Mouse (Mus musculus): ENCODE data around the gene Ccm2l. TPM values are rescaled to one million over a fixed set of nuclear protein-coding genes. Genes with fewer than 3 reads are reported as not detected.

Ccm2l gene
- total and polyA plus RNA-seq, 2 experiments from 2014 or later, result 1.1 to 7.4 TPM

GRCm38 (mm10) chr2:153109596-153109995 is 43.8 kb downstream of the Ccm2l start:
- Histone ChIP-seq H3K27me3 (ENCODE audit: insufficient read depth, low read length) (peaks cover 21% of the 10 kb centered on the region), H3K27ac (ENCODE audit: low read depth, low read length) (no peak overlapping the region), H3K36me3 (ENCODE audit: insufficient read depth) (no peaks in the 10 kb centered on the region), H3K4me3 (ENCODE audit: low read depth, low read length) (no peak overlapping the region), H3K9me3 (ENCODE audit: low read length) (no peaks in the 10 kb centered on the region), H3K9ac (no peak overlapping the region), H3K4me2 (ENCODE audit: low read depth) (no peak overlapping the region), H3K4me1 (ENCODE audit: insufficient read depth) (no peaks in the 10 kb centered on the region)
- TF ChIP-seq CTCF (IDR thresholded peaks at IDR 0.05; ENCODE audit: low read depth), result no peak
- DNase-seq (no peak), ATAC-seq (no peak)
- WGBS, result 76% methylated on average over 7 of the region's 7 CpGs

GRCm38 (mm10) chr2:153111298-153111697 is 45.5 kb downstream of the Ccm2l start:
- ATAC-seq, result no peak
- H3K36me3 ChIP-seq (ENCODE audit: insufficient read depth), result no peaks in the 10 kb centered on the region
- WGBS, result 94% methylated on average over 7 of the region's 7 CpGs
- H3K9me3 ChIP-seq (ENCODE audit: low read length), result no peaks in the 10 kb centered on the region
- H3K9ac ChIP-seq, result no peak overlapping the region
- no peak overlapping the region for H3K4me3 ChIP-seq (ENCODE audit: low read depth, low read length)
- no peak overlapping the region for H3K4me2 ChIP-seq (ENCODE audit: low read depth)
- peaks cover 21% of the 10 kb centered on the region for H3K27me3 ChIP-seq (ENCODE audit: insufficient read depth, low read length)
- H3K4me1 ChIP-seq (ENCODE audit: insufficient read depth), result no peaks in the 10 kb centered on the region
- no peak overlapping the region for H3K27ac ChIP-seq (ENCODE audit: low read depth, low read length)
- no peak for DNase-seq
- TF ChIP-seq CTCF (IDR thresholded peaks at IDR 0.05; ENCODE audit: low read depth), result no peak

GRCm38 (mm10) chr2:153115679-153116081 is 49.9 kb downstream of the Ccm2l start:
- no peak overlapping the region for H3K4me3 ChIP-seq (ENCODE audit: low read depth, low read length)
- 0 out of 2 replicates have a peak, but pooled peaks cover 2% of the 10 kb centered on the region for H3K27me3 ChIP-seq (ENCODE audit: insufficient read depth, low read length)
- DNase-seq (no peak), ATAC-seq (no peak)
- H3K36me3 ChIP-seq (ENCODE audit: insufficient read depth), result no peaks in the 10 kb centered on the region
- TF ChIP-seq CTCF (IDR thresholded peaks at IDR 0.05; ENCODE audit: low read depth), result no peak
- H3K9me3 ChIP-seq (ENCODE audit: low read length), result no peaks in the 10 kb centered on the region
- 82% methylated on average over 4 of the region's 4 CpGs for WGBS
- no peak overlapping the region for H3K9ac ChIP-seq
- no peak overlapping the region for H3K4me2 ChIP-seq (ENCODE audit: low read depth)
- H3K27ac ChIP-seq (ENCODE audit: low read depth, low read length), result no peak overlapping the region
- H3K4me1 ChIP-seq (ENCODE audit: insufficient read depth), result no peaks in the 10 kb centered on the region

- Histone ChIP-seq H3K4me1 (ENCODE audit: insufficient read depth) (no peaks in the 10 kb centered on the region), H3K4me3 (ENCODE audit: low read depth, low read length) (no peak overlapping the region), H3K36me3 (ENCODE audit: insufficient read depth) (no peaks in the 10 kb centered on the region), H3K9me3 (ENCODE audit: low read length) (no peaks in the 10 kb centered on the region), H3K9ac (no peak overlapping the region), H3K27me3 (ENCODE audit: insufficient read depth, low read length) (no peaks in the 10 kb centered on the region), H3K27ac (ENCODE audit: low read depth, low read length) (no peak overlapping the region), H3K4me2 (ENCODE audit: low read depth) (no peak overlapping the region)
- ATAC-seq (no peak), DNase-seq (no peak)
- TF ChIP-seq CTCF (IDR thresholded peaks at IDR 0.05; ENCODE audit: low read depth), result no peak
- WGBS, result 81% methylated on average over 7 of the region's 7 CpGs
Measured at GRCm38 (mm10) chr2:153117051-153117486, 51.3 kb downstream of the Ccm2l start.

GRCm38 (mm10) chr2:153119488-153119887 is 53.7 kb downstream of the Ccm2l start:
- Histone ChIP-seq H3K4me3 (ENCODE audit: low read depth, low read length) (no peak overlapping the region), H3K4me1 (ENCODE audit: insufficient read depth) (no peaks in the 10 kb centered on the region), H3K27ac (ENCODE audit: low read depth, low read length) (no peak overlapping the region), H3K9ac (no peak overlapping the region), H3K9me3 (ENCODE audit: low read length) (no peaks in the 10 kb centered on the region), H3K36me3 (ENCODE audit: insufficient read depth) (no peaks in the 10 kb centered on the region), H3K4me2 (ENCODE audit: low read depth) (no peak overlapping the region), H3K27me3 (ENCODE audit: insufficient read depth, low read length) (no peaks in the 10 kb centered on the region)
- TF ChIP-seq CTCF (IDR thresholded peaks at IDR 0.05; ENCODE audit: low read depth), result no peak
- WGBS, result 89% methylated on average over 6 of the region's 6 CpGs
- DNase-seq (no peak), ATAC-seq (no peak)

GRCm38 (mm10) chr2:153120126-153120525 is 54.4 kb downstream of the Ccm2l start:
- WGBS, result 73% methylated on average over 8 of the region's 8 CpGs
- ATAC-seq (no peak), DNase-seq (no peak)
- H3K27me3 ChIP-seq (ENCODE audit: insufficient read depth, low read length), result no peaks in the 10 kb centered on the region
- H3K27ac ChIP-seq (ENCODE audit: low read depth, low read length), result no peak overlapping the region
- H3K4me2 ChIP-seq (ENCODE audit: low read depth), result no peak overlapping the region
- H3K36me3 ChIP-seq (ENCODE audit: insufficient read depth), result no peaks in the 10 kb centered on the region
- H3K4me1 ChIP-seq (ENCODE audit: insufficient read depth), result no peaks in the 10 kb centered on the region
- no peak overlapping the region for H3K9ac ChIP-seq
- no peaks in the 10 kb centered on the region for H3K9me3 ChIP-seq (ENCODE audit: low read length)
- no peak overlapping the region for H3K4me3 ChIP-seq (ENCODE audit: low read depth, low read length)
- TF ChIP-seq CTCF (IDR thresholded peaks at IDR 0.05; ENCODE audit: low read depth), result no peak

GRCm38 (mm10) chr2:153121821-153122615 is 56.3 kb downstream of the Ccm2l start:
- TF ChIP-seq CTCF (IDR thresholded peaks at IDR 0.05; ENCODE audit: low read depth), result no peak
- Histone ChIP-seq H3K36me3 (ENCODE audit: insufficient read depth) (no peaks in the 10 kb centered on the region), H3K9me3 (ENCODE audit: low read length) (no peaks in the 10 kb centered on the region), H3K27ac (ENCODE audit: low read depth, low read length) (no peak overlapping the region), H3K4me3 (ENCODE audit: low read depth, low read length) (no peak overlapping the region), H3K27me3 (ENCODE audit: insufficient read depth, low read length) (no peaks in the 10 kb centered on the region), H3K4me1 (ENCODE audit: insufficient read depth) (no peaks in the 10 kb centered on the region), H3K9ac (no peak overlapping the region), H3K4me2 (ENCODE audit: low read depth) (no peak overlapping the region)
- ATAC-seq (no peak), DNase-seq (no peak)
- WGBS, result 67% methylated on average over 8 of the region's 8 CpGs
